Mouse (Mus musculus): ENCODE results near the gene Thap4.

DNA sequence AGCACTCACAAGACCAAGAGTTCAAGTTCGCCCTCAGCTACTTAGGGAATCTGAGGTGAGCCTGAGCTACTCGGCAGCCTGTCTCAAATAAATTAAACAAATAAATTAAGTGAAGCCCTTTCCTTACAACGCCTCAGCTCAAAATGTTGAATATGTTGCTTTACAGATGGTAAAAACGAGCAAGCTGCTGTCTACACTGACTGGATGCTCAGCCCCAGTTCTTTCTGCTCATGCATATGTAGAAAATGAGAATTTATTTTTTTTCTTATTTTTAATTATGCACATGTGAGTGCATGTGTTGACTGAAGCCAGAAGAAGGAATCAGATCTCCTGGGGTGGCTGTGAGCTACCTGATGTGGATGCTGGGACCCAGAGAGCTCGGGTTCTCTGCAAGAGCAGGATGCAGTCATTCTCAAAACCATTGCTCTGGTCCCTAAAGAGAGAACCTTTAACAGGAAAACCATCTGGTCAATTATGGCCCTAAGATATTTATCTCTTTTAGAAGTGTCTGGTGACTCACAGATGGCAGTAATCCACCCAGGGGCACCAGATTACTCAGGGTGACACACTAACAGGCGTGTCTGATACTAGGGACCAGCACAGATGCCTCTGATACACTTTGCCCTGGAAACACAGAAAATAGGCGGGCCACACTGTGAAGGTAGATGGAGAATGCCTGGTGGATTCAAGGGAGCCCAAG, 98.2 kb downstream of the Thap4 start:
- TF ChIP-seq CTCF (IDR thresholded peaks at IDR 0.05; ENCODE audit: low read depth) (no peak), EP300 (IDR thresholded peaks at IDR 0.05; ENCODE audit: low read depth) (no peak)
